Mouse (Mus musculus): ENCODE data around the gene Wdtc1. TPM values are rescaled to one million over a fixed set of nuclear protein-coding genes. Genes with fewer than 3 reads are reported as not detected.
A peak's percentile ranks its signal among the peaks of the same experiment; 100 is the strongest.

The Wdtc1 gene
- total RNA-seq, 2 experiments from 2014 or later, result 56.6 to 60.8 TPM

DNA sequence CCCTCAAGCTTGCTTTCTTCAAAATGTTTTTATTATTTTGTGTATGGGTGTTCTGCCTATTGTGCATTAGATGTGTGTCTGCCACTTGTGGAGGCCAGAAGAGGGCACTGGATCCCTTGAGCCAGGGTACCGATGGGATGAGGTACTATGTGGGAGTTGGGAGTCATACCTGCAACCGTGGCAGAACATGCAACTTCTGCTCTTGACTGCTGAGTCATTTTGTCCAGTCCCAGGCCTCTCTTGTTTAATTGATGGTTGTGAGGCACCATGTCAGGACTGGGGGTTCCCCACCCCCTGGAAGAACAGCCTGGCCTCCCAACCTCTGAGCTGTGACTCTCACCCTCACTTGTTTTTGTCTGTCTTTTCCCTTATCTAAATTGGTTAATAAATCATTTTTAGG lies 88.7 kb downstream of the Wdtc1 start:
- intact Hi-C loops (cut with DNase I), result no loop called here
- DNase-seq (ENCODE audit: low spot score in 2 of 2), result no peak

DNA sequence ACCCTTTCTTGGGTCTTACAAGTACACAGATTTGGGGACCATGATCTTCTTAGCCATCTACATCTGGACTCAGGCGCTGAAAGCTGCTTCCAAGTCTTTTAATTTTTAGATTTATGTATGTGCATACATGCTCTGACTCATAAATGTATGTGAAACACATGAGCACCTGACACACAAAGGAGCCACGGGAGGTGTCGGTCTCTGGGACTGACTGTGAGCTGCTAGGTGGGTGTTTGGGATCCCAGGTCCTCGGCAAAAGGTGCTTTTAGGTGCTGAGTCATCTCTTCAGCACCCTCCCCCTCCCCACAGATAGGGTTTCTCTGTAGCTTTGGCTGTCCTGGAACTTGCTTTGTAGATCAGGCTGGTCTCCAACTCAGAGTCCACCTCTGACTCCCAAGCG lies 89.5 kb downstream of the Wdtc1 start:
- DNase-seq (ENCODE audit: low spot score in 2 of 2), result no peak
- intact Hi-C loops (cut with DNase I), result no loop called here

GRCm38 (mm10) chr4:133262882-133263281 lies 90.4 kb downstream of the Wdtc1 start, which contains the start of gene Sytl1:
Gene Sytl1, minus strand, starts transcription at chr4:133263113.
- intact Hi-C loops (cut with DNase I), result no loop called here
- DNase-seq (ENCODE audit: low spot score in 2 of 2), result no peak

GRCm38 (mm10) chr4:133262375-133262765 lies 90.9 kb downstream of the Wdtc1 start:
- intact Hi-C loops (cut with DNase I), result no loop called here
- DNase-seq (ENCODE audit: low spot score in 2 of 2), result no peak

- DNase-seq (ENCODE audit: low spot score in 2 of 2), result no peak
- intact Hi-C loops (cut with DNase I), result no loop called here
Observed at GRCm38 (mm10) chr4:133261641-133262374, 91.5 kb downstream of the Wdtc1 start.

GRCm38 (mm10) chr4:133257798-133258408 lies 95.4 kb downstream of the Wdtc1 start:
- intact Hi-C loops (cut with DNase I), result no loop called here
- no peak for DNase-seq (ENCODE audit: low spot score in 2 of 2)

GRCm38 (mm10) chr4:133257230-133257629 lies 96.1 kb downstream of the Wdtc1 start:
- no peak for DNase-seq (ENCODE audit: low spot score in 2 of 2)
- intact Hi-C loops (cut with DNase I), result no loop called here

DNA sequence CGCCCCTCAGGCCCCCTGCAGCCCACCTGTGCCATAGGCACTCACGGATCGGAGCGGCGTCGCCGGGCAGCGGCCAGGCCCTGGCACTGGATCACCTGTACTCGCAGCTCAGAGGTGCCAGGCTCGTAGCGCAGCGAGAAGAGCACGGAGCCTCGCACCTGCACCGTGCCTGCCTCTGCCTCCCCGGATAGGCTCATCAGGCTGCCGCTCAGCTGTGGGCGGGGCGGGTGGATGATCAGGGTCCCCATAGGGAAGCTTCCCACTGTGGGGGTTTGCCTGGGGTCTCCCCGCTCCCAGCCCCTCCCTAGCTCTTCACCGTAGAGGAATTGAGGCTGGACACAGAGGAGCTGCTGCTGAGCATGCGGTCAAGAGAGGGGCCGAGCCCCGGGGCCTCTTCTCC lies 96.5 kb downstream of the Wdtc1 start:
- no peak for DNase-seq (ENCODE audit: low spot score in 2 of 2)
- intact Hi-C loops (cut with DNase I), result no loop called here

DNA sequence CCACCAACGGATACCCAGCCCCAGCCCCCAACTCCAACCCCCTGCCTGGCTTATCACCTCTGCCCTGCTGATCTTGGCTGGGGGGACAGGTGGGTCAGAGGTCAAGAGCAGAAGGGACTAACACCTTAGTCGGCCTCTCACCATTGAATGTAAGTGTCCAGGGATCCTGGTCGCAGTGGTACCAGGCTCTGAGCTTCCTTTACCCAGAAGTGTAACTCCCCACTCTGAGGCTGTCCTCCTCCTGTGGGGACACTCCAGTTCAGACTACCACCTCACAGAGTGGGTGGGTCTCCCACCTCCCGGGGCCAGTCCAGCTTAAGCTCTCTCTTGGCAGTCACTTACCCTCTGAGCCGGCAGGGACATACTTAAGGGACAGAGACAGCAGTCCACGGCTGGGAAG lies 97.9 kb downstream of the Wdtc1 start:
- intact Hi-C loops (cut with DNase I), result no loop called here
- DNase-seq (ENCODE audit: low spot score in 2 of 2), result no peak

DNA sequence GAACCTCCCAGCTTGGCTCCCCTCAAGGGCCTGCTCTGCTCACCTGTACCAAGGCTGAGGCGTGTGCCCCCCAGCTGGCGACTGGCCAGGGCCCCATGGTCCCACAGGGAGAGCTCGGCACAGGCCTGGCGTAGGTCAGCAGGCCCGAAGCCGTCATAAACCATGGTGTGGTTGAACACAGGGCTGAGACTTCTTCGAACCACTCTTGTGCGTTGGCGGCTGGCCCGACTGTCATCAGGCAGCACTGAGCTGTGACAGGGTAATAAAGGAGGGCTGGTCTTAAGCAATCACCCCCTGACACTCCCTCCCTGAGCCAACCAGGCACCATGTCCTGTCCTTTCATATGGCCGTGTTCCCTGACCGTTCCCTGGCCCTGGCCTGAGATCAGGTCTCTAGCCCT lies 99.9 kb downstream of the Wdtc1 start:
- intact Hi-C loops (cut with DNase I), result loop anchor here (5.0 kb wide), 2 partner anchors 36 to 44 kb away; no protein-coding TSS in a partner anchor
- no peak for DNase-seq (ENCODE audit: low spot score in 2 of 2)

GRCm38 (mm10) chr4:133252089-133252488 lies 101.2 kb downstream of the Wdtc1 start:
- intact Hi-C loops (cut with DNase I), result loop anchor here (5.0 kb wide), 2 partner anchors 35 to 45 kb away; no protein-coding TSS in a partner anchor

DNA sequence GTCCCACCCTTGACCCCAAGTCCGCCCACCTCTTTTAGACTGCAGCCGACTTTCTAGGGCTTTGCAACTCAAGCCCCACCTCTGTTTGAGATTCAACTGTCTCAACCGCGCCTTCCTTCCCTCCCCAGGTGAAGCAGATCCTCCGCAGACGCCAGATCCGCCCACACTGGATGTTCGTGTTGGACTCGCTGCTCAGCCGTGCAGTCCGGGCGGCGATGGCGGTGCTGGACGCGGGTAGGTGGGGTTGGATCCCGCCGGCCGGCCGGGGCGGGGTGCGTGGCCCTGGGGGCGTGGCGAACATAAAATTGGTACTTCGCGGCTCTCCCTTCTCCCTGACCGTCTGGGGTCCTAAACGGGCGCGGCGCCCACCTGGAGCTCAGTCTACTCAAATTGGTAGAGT lies 102.1 kb downstream of the Wdtc1 start:
- peak in 1 of 2 experiments; percentile 22 for DNase-seq (ENCODE audit: low spot score in 2 of 2)
- intact Hi-C loops (cut with DNase I), result loop anchor here (5.0 kb wide), 2 partner anchors 34 to 46 kb away; no protein-coding TSS in a partner anchor

More at GRCm38 (mm10) chr4:133252089-133252488, 101.2 kb downstream of the Wdtc1 start:
- no peak for DNase-seq (ENCODE audit: low spot score in 2 of 2)

GRCm38 (mm10) chr4:133250609-133251008 lies 102.7 kb downstream of the Wdtc1 start:
- intact Hi-C loops (cut with DNase I), result loop anchor here (5.0 kb wide), 2 partner anchors 33 to 47 kb away; no protein-coding TSS in a partner anchor
- peak; percentile 82 to 83 for DNase-seq (ENCODE audit: low spot score in 2 of 2)

DNA sequence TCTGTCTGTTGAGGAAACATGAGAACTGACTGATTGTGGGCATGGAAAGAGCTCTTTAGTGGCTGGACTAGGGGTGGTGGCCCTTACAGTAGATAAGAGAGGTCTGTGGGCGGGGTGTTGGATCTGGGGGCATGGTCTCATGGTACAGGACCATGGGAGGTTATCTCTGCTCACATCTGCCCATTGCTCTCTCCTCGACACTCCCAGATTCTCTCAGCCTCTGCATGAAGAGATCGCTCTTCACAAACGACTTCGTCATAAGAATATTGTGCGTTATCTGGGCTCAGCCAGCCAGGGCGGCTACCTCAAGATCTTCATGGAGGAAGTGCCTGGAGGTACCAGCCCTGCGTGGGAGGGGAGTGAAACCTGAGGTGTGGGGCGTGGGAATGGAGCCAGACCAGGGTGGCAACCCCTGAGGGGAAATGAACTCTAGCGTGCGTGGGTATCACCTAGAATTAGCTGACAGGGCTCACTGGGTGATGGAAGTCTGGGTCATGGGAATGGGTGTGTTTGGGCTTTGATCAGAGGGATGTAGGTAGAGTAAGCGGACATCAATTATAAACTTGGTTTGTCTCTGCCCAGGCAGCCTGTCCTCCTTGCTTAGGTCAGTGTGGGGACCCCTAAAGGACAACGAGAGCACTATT lies 105.4 kb downstream of the Wdtc1 start:
- intact Hi-C loops (cut with DNase I), result no loop called here
- no peak for DNase-seq (ENCODE audit: low spot score in 2 of 2)

GRCm38 (mm10) chr4:133247072-133247471 lies 106.2 kb downstream of the Wdtc1 start:
- intact Hi-C loops (cut with DNase I), result no loop called here
- DNase-seq (ENCODE audit: low spot score in 2 of 2), result no peak

GRCm38 (mm10) chr4:133244289-133244688 lies 109.0 kb downstream of the Wdtc1 start:
- DNase-seq (ENCODE audit: low spot score in 2 of 2), result no peak
- intact Hi-C loops (cut with DNase I), result no loop called here

DNA sequence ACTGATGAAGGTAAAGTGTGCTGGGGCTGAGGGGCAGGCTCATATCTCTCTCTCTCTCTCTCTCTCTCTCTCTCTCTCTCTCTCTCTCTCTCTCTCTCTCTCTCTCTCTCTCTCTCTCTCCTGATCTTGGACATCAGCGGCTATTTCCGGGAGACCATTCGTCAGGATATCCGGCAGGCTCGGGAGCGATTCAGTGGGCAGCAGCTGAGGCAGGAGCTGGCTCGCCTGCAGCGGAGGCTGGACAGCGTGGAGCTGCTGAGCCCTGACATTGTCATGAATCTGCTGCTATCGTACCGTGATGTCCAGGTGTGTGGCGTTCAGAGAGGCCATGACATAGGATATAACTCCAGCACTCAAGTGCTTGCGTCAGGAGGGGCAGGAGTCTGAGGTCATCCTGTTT lies 109.7 kb downstream of the Wdtc1 start:
- no peak for DNase-seq (ENCODE audit: low spot score in 2 of 2)

DNA sequence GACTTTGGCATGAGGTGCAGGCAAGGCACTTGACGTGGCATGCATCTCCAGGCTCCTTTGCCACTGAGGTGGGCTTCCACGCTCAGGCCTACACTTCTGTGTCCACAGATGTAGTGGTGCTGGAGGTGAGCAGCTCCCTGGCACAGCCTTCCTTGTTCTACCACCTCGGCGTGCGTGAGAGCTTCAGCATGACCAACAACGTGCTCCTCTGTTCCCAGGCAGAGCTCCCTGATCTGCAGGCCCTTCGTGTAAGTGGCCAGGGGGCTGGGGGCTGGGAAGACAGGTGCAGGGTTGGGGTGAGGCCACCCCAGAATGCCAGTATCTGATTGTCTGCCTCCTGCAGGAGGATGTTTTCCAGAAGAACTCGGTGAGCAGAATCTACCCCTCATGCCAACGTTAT lies 110.6 kb downstream of the Wdtc1 start:
- intact Hi-C loops (cut with DNase I), result no loop called here
- DNase-seq (ENCODE audit: low spot score in 2 of 2), result no peak

More for the DNA sequence above, 109.7 kb downstream of the Wdtc1 start:
- intact Hi-C loops (cut with DNase I), result no loop called here
